8 mouse cellular contexts compared by ENCODE assay signal in genomic region chr9:62344545-62344944, GRCm38 (mm10). TPM values are rescaled to one million over a fixed set of nuclear protein-coding genes. Genes with fewer than 3 reads are reported as not detected.
DNase-seq lines count a peak whose midpoint lies in the region; TF ChIP-seq lines count a peak whose summit lies in the region.

No protein-coding gene starts in this region.

- H3K27ac ChIP-seq in CH12.LX (ENCODE audit: insufficient read depth, low read depth): peak overlapping the region; percentile 100
- H3K27ac ChIP-seq in forebrain, embryonic 10.5 days: peak overlapping the region; percentile 100

- peak; percentile 88 for DNase-seq in CH12.LX (ENCODE audit: extremely low read depth)
- peak; percentile 76 to 78 for DNase-seq in adrenal gland, postnatal 36 days
- peak; percentile 50 for DNase-seq in forebrain, embryonic 10.5 days (ENCODE audit: extremely low spot score, low spot score)
- peak; percentile 71 to 73 for DNase-seq in heart, postnatal 14 days
- DNase-seq in kidney, postnatal 36 days: peak; percentile 81
- DNase-seq in lung, postnatal 25 days (ENCODE audit: low spot score): peak; percentile 76
- peak; percentile 75 for DNase-seq in retina, postnatal 1 day
- DNase-seq in thymus, postnatal 4 days: peak; percentile 84

- peaks cover 12 to 27% of the 10 kb centered on the region in 2 experiments for H3K4me1 ChIP-seq in CH12.LX (ENCODE audit: control insufficient read depth in 1 of 2, insufficient read depth in 2 of 2)
- peaks cover 70% of the 10 kb centered on the region for H3K4me1 ChIP-seq in forebrain, embryonic 10.5 days

- peak overlapping the region; percentile 95 for H3K9ac ChIP-seq in CH12.LX (ENCODE audit: insufficient read depth, low read depth)

- H3K4me3 ChIP-seq in CH12.LX (replicated peaks in 1 of 3; ENCODE audit: low read depth in 2 of 3, low read length in 2 of 3, poor library complexity in 1 of 3): peak overlapping the region; percentile 91 to 100 (median 91)
- peak overlapping the region; percentile 96 for H3K4me3 ChIP-seq in forebrain, embryonic 10.5 days

- 0 out of 2 replicates have a peak, but pooled peaks have one; percentile 55 for TF ChIP-seq POLR2A in CH12.LX (IDR thresholded peaks at IDR 0.05; ENCODE audit: low read depth, low read length)

- intact Hi-C loops in heart, postnatal 14 days (cut with DNase I): loop anchor here (2.0 kb wide), 1 partner anchor 22 kb away; no protein-coding TSS in a partner anchor

- WGBS in forebrain, embryonic 10.5 days: under 1% methylated on average over 26 of the region's 26 CpGs

- H3K36me3 ChIP-seq in CH12.LX (replicated peaks in 1 of 2; ENCODE audit: control insufficient read depth in 1 of 2, insufficient read depth in 1 of 2, low read length in 1 of 2): peaks cover 0 to 24% of the 10 kb centered on the region in 2 experiments
- H3K36me3 ChIP-seq in forebrain, embryonic 10.5 days (replicated peaks): peaks cover 22% of the 10 kb centered on the region

- TF ChIP-seq RAD21 in CH12.LX (IDR thresholded peaks at IDR 0.05; ENCODE audit: low read depth, low read length): no peak; the same call in 1 of the 2 replicates

- peak overlapping the region; percentile 78; the same call in 1 of the 2 replicates for H3K4me2 ChIP-seq in CH12.LX (ENCODE audit: insufficient read depth, low read depth, poor library complexity, severe bottlenecking)

- peaks cover 95% of the 10 kb centered on the region for H3K79me2 ChIP-seq in CH12.LX (replicated peaks; ENCODE audit: control insufficient read depth, extremely low read depth, insufficient read depth, poor library complexity, severe bottlenecking)

- no peaks in the 10 kb centered on the region for H3K27me3 ChIP-seq in CH12.LX (replicated peaks)
- no peaks in the 10 kb centered on the region for H3K27me3 ChIP-seq in forebrain, embryonic 10.5 days (ENCODE audit: poor library complexity, severe bottlenecking)

- TF ChIP-seq CTCF in CH12.LX (conservative IDR thresholded peaks at IDR 0.05 in 1 of 2, IDR thresholded peaks at IDR 0.05 in 1 of 2; ENCODE audit: low read depth in 2 of 2, low read length in 2 of 2): no peak; a peak in 1 of 4 replicates

- H3K9me3 ChIP-seq in CH12.LX (replicated peaks; ENCODE audit: low read length): no peaks in the 10 kb centered on the region
- H3K9me3 ChIP-seq in forebrain, embryonic 10.5 days: no peaks in the 10 kb centered on the region

- dilution Hi-C loops in CH12.LX (cut with MboI; ENCODE audit: extremely low pct_ligation_motif_present, extremely low pct_unique_long_range_greater_than_20kb, low sequenced_read_pairs): no loop called here

- TF ChIP-seq EP300 in CH12.LX (IDR thresholded peaks at IDR 0.05; ENCODE audit: low read length): no peak

- in situ Hi-C loops in CH12.LX (cut with MboI; ENCODE audit: low pct_ligation_motif_present, low pct_unique_long_range_greater_than_20kb, low sequenced_read_pairs): no loop called here

TF ChIP-seq in CH12.LX, 34 proteins besides CTCF, POLR2A, EP300 and RAD21:
- TF ChIP-seq SIN3A (IDR thresholded peaks at IDR 0.05; ENCODE audit: low read length) (peak; percentile 41; the same call in 1 of the 2 replicates), TBP (conservative IDR thresholded peaks at IDR 0.05; ENCODE audit: low read depth, low read length) (peak; percentile 67), CHD2 (IDR thresholded peaks at IDR 0.05; ENCODE audit: low read length) (0 out of 2 replicates have a peak, but pooled peaks have one; percentile 56), ZMIZ1 (IDR thresholded peaks at IDR 0.05; ENCODE audit: low read depth, low read length) (peak; percentile 29; the same call in 1 of the 2 replicates), BHLHE40 (IDR thresholded peaks at IDR 0.05; ENCODE audit: low read depth, low read length) (no peak; the same call in 1 of the 2 replicates), MXI1 (IDR thresholded peaks at IDR 0.05; ENCODE audit: low read depth, low read length) (peak; percentile 26; the same call in 1 of the 2 replicates), HCFC1 (IDR thresholded peaks at IDR 0.05; ENCODE audit: low read depth, low read length) (no peak)

RNA-seq across cellular contexts. Expression of gene Anp32a, which starts 3.5 kb away (rescaled TPM):
- 585 and 608 TPM in 2 replicates for total RNA-seq in CH12.LX (2012; rRNA removed)
- 809 and 869 TPM in 2 replicates for total RNA-seq in CH12.LX (2014; rRNA removed)
- polyA plus RNA-seq in CH12.LX (2012; ENCODE audit: insufficient read length, low read depth): 1,207 and 1,391 TPM in 2 replicates
- total RNA-seq in adrenal gland, postnatal 36 days (2021): 100 to 1,000 TPM; 297 to 341 TPM
- 224 and 281 TPM in 2 replicates for polyA plus RNA-seq in forebrain, embryonic 10.5 days (2016; fragmentation: Nextera tagmentation; extraction: Ambion mirVana)
- 100 to 1,000 TPM; 184 to 205 TPM for total RNA-seq in heart, postnatal 14 days (2021)

Comparison
In these comparisons a context has a peak if more than half of its experiments do, and no peak if none do; other contexts are left out.
1. Peak in every context shown above with its lines: DNase-seq, H3K4me3 ChIP-seq and H3K27ac ChIP-seq.